Mouse (Mus musculus) small intestine, adult 10 weeks (tissue): Measurements from ENCODE around the gene Tmem207. TPM values are rescaled to one million over a fixed set of nuclear protein-coding genes. Genes with fewer than 3 reads are reported as not detected.

Source experiments
- polyA plus RNA-seq: library from polyadenylated mRNA; stranded (reverse); fragments of 350-450 nt; fragmentation: Illumina TruSeq; extraction: RNeasy Lipid Tissue Mini Kit (QIAGEN cat#74804); gene quantifications from one replicate; pipeline ENCODE4 v1.2.3, GENCODE M21; 2014; ENCODE audit warnings: low replicate concordance

Tmem207 gene
- polyA plus RNA-seq, result not detected

GRCm38 (mm10) chr16:26526669-26527068 is at the start of gene Tmem207:
Tmem207 (minus strand) TSS chr16:26526769.

GRCm38 (mm10) chr16:26462835-26463234 is 63.7 kb downstream of the Tmem207 start, which contains the start of gene Cldn16:
Cldn16 (plus strand) TSS chr16:26463135.

Other genes starting within 250 kb of the Tmem207 start
- gene Cldn1, start 154.9 kb downstream of the Tmem207 start, polyA plus RNA-seq, result 1.3 TPM
- not detected for gene Cldn16, start 63.6 kb downstream of the Tmem207 start, polyA plus RNA-seq
- 20.5 TPM for gene Il1rap, start 54.9 kb upstream of the Tmem207 start, polyA plus RNA-seq